Mouse (Mus musculus) left cerebral cortex, adult 11 months (tissue): Measurements from ENCODE around the gene Dpysl4.

ENCODE experiments used
- DNase-seq: peaks from one replicate; pipeline ENCODE4 v3.0.0; 2022; ENCODE audit warnings: low spot score

The Dpysl4 gene

DNA sequence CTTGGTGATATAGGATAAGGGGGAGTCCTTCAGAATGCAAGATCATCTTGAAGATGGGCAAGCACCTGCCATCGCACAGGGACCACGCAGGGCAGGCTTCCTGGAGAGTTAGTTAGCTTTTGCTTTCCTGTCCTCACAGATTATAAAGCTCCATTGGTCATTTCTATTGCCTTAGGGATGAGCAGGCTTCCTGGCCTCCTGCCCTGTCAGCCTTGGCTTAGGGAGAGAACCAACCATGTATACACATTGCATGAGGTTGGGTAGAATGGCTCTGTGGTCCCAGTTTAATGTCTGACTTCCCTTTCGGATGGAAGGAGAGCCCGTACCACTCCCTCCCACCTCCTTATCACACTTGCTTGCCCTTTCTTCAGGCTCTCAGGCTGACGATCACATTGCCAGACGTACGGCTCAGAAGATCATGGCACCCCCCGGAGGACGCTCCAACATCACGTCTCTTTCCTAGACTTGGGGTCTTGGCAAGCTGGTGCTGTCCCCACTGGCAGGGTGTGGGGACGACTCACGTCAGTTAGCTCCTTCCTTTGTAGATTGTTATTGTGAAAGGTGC lies 14.8 kb downstream of the Dpysl4 start:
- DNase-seq = no peak

DNA sequence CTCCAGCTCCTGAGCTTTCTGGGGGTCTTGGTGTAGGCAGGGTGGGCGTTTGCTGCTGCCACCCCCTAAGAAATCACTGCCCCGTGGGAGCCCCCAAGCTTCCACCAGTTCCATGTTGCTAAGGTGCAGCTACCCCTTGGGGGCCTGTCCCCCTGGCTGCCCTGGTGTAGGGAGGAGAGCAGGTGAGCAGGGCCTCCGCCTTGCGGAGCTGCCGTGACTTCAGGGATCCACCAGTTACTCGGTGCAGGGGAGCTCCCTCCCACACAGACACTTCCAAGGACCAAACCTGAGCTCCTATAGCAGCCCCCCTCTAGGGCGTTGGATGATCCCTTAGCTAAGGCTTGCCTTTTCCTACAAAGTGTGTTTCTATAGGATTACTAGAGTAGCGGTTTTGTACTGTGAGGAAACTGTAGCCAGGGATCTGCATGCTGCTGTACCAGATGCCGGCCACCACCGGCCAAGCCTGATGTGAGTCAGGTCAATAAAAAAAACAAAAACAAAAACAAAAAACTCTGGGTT lies 15.5 kb downstream of the Dpysl4 start:
- no peak for DNase-seq

GRCm38 (mm10) chr7:139101826-139102225 lies 16.0 kb downstream of the Dpysl4 start:
- no peak for DNase-seq

DNA sequence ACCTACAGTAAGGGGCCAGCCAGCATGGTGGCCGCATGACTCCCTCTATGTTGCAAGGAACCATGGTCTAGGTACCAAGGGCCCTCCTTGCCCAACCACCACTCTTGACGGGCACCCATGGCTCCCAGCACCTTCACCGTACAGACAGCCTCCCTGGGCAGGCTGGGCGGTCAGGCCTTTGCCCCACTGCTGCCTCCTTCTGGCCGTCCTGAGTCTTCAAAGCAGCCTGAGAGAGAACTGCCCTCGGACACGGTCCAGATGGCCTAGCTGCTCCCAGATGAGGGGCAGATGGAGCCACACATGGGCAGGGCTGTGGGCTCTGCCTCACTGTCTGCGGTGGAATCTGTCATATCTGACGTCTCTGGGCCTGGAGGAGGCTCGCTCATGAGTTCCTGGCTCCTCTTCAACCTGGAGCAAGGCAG lies 18.2 kb downstream of the Dpysl4 start:
- DNase-seq = no peak

DNA sequence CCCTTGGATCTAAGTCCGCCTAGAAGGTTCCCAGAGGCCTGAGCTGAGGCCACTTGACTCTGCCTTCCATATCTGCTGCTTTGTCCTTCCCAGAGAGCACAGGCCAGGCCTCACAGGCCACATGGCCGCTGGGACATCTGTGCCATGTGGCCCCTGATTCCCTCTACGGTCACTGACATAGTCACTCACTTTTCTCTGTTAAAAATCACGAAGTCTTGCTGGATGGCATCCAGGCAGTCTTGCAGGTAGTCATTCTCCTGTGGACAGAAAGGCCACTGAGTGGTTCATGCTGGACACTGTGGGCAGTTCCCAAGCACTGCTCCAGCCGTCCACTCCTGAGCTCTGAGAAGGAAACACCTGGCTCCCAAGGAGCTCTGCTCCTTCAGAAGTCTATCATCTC lies 19.3 kb downstream of the Dpysl4 start:
- no peak for DNase-seq

DNA sequence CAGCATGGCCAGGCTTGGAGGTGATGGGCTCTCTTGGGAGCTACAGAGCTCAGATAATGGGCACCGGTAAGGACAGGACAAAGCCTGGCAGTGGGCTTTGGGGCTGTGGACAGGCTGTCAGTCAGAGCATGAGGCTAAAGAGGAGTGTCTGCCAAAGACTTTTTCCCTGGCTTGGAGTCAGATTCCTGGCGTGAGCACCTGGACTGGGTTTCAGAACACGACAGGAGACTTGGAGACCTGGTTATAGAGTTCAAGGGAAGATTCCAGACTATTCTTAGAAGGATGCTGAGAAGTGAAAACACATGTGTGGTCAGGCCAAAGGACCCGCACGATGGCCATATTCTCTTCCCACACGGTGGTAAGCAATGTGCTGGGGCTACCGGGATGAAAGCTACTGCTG lies 19.9 kb downstream of the Dpysl4 start:
- no peak for DNase-seq

DNA sequence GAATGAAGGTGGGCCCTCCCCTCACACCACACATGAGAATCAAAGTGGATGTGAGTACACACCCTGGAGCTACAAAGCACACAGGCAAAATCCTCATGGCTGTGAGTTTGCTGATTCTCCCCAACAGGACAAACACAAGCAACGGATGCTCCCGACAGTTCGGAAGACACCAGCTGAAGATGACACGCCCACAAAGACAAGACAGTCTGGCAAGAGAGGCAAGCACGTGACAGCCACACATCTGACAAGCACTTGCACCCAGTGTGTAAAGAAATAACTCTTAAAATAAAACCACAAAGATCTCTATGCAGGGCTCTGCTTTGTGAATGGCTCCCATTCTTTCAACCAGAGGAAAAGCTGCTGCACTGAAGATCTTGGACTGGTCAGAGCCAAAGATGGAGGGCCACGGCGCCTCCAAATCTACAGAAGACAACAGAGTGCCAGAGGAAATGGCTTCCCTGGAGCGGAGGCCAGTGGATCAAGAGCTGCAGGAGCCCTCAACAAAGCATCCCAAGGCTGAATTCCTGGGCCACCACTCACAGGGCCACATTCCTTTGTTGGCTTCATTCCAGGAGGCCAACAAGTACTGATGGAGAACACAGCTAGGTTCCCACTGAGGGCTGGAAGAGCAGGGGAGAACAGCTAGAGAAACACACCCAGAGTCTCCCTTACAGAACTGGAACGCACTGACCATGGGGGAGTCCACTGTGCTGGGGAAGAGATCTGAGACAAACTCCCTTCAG lies 22.3 kb downstream of the Dpysl4 start:
- no peak for DNase-seq

GRCm38 (mm10) chr7:139119152-139119774 lies 33.5 kb downstream of the Dpysl4 start:
- DNase-seq = peak; percentile 84

- no peak for DNase-seq
These were observed 34.0 kb downstream of the Dpysl4 start for GRCm38 (mm10) chr7:139119775-139120153.

DNA sequence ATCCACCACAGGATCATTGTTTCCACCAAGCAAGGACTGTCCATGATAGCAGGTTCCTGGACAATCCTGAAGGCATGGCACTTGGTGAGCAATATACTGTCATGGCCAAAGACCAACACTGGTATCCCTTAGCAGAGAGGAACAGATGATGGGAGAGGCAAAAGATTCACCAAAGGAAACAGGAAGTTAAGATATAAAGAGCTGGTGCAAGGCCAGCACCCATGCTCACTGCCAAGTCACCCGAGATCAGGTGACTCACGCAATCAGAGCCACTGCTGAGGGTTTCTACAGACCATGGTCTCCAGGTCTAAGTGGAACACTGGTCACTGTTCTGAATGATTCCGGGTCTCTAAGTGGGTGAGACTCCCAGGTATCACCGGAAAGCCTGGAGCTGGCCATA lies 40.1 kb downstream of the Dpysl4 start:
- no peak for DNase-seq

GRCm38 (mm10) chr7:139126549-139126948 lies 40.7 kb downstream of the Dpysl4 start:
- DNase-seq = no peak

GRCm38 (mm10) chr7:139128994-139129393 lies 43.2 kb downstream of the Dpysl4 start:
- DNase-seq = no peak

DNA sequence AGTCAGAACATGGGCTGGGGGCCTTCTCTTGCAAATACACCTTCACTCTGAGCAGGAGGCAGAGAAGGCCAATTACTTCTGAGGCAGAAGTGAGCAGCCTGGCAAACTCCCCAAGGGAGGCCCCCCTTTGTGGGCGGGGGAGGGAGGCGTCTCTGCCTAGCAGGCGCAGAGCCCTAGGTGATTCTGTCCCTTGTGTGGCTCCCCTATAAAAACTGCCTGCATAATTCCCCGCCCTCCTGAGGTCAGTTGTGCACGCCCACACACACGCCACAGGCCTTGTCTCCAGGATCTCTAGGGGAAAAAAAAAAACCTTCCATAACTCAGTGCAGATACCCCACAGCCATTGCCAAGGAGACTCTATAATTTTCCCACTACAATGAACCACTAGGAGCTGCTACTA lies 44.6 kb downstream of the Dpysl4 start:
- DNase-seq = no peak

- no peak for DNase-seq
These were observed 45.7 kb downstream of the Dpysl4 start for GRCm38 (mm10) chr7:139131538-139131937.

DNA sequence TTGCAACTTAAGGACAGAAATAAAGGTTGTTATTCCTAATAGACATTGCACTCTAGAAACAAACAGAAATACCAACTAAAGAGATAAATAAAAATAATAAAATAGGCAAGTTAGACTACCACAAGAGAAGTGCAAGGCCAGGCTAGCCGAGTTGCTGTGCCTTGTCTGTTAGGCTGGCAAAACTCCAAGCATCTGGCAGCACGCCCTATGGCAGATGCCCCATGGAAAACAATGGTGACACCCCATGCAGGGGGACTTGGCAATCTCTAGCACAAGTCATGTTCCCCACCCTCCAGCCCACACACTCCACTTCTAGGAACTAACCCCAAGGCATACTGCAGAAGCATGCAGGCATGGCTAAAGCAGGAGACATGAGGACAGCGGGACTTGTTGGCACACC lies 47.6 kb downstream of the Dpysl4 start:
- DNase-seq = no peak

DNA sequence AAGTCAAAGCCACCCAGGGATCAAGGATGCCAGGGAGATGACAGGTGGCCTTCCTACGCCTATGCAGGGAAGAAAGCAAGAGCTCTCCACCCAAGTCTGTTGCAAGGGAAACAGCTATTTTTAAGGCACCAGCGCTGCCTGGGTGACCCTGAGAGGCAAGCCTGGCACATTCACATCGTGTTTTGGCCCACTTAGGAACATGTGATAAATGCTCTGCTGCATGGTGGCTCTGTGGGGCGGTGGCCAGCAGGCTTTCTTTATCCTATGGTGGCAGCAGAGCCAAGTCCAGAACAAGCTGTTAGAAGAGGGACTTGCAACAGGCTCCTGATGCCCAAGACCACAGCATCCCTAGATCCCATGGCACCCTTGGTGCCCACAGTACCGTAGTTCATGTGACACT lies 49.4 kb downstream of the Dpysl4 start:
- DNase-seq = no peak

- DNase-seq = no peak
These were observed 51.2 kb downstream of the Dpysl4 start for GRCm38 (mm10) chr7:139136906-139137491.

GRCm38 (mm10) chr7:139139921-139140461 lies 54.2 kb downstream of the Dpysl4 start:
- DNase-seq = no peak

DNA sequence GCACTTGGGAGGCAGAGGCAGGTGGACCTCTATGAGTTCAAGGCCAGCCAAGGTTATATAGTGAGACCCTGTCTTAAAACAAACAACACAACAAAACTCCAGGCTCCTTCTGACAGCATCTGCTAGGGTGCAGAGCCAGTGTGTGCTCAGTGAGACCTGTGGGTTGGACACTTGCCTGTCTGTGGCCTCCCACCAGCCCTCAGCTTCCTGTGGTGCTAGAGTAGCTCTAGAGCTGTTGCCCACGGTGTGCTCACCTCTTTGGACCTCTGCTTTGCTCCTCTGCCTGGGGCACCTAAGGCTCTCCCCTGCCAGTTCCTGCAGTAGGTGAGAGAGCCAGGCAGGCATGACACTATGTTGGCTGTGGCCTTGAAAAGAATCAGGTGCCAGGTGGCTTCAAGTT lies 58.0 kb downstream of the Dpysl4 start:
- DNase-seq = no peak

GRCm38 (mm10) chr7:139145891-139146290 lies 60.1 kb downstream of the Dpysl4 start:
- no peak for DNase-seq

GRCm38 (mm10) chr7:139147360-139147759 lies 61.6 kb downstream of the Dpysl4 start:
- DNase-seq = no peak

DNA sequence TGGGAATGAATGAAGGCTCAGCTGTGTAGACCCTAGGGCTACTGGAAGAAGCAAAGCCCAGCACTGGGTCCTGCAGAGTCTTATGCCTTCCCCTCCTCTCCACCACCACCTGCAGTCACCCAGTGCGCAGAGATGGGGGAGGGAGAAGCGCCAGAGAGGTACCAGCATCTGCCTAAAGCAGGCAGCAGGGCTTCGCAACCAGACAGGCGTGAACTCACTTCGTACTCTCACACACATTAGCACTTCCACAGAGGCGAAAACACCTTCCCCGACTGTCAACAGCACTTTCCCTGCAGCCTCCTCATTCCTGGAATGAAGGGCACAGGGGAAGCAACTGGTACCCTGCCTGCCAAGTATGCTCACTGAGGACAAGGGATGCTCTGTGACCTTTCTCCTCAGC lies 63.6 kb downstream of the Dpysl4 start:
- DNase-seq = no peak

- no peak for DNase-seq
These were observed 65.3 kb downstream of the Dpysl4 start for GRCm38 (mm10) chr7:139151116-139151515.
